14 mouse cellular contexts compared by ENCODE assay signal in the genomic region with DNA sequence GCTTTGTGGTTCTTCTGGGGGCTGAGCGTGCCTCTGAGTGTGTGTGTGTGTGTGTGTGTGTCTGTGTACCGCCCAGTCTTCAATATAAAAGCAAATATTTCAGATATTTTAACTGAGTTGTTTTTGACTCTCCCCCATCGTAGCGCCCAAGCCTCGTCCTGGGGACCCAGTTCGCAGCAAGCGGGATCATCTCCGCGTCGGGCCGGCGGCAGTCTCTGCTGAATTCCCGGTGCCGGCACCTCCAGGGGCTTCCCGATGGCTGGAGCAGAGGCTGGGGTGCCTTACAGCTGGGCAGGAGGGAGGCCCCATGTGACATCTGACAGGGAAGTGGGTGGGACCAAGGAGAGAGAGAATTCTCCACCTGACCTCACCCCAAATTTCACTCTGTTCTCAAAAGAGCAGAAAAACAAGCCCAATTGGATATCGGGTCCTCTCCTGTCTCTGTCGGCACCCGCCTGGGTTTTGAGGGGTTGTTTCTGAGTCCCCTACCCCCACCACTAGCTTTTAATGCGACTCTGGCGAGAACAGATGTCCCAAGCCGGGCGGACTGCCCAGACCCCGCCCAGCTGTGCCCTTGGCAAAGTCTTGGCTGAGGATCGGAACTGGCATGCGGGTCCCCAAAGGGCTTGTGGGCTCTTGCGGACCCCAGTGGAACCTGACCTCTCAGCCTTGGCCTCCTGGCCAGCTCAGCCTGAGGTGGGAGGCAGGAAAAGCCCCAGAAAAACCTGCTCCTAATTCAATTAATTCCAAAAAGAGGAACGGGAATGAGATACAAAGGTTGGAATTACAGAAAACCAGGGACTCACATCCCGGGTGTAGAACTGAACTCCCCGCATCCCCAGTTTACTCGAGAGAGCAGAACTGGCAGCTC. TPM values are rescaled to one million over a fixed set of nuclear protein-coding genes. Genes with fewer than 3 reads are reported as not detected.
DNase-seq lines count a peak whose midpoint lies in the region; ATAC-seq and TF ChIP-seq lines count a peak whose summit lies in the region.
"Had no signal": no experiment of that assay in that cellular context is flagged by ENCODE, and none has a peak within 500 bp of the region (broad histone marks: within the 10 kb centered on the region; RNA-seq: fewer than 3 reads in every experiment).

No protein-coding gene starts in this region.

- H3K4me1 ChIP-seq in cerebellum, adult 2 months (ENCODE audit: control insufficient read depth, insufficient read depth, low read length): peaks cover 34% of the 10 kb centered on the region
- H3K4me1 ChIP-seq in forebrain, embryonic 11.5 days (replicated peaks; ENCODE audit: control insufficient read depth, insufficient read depth, low read length): no peaks in the 10 kb centered on the region
- peaks cover 17% of the 10 kb centered on the region for H3K4me1 ChIP-seq in midbrain, embryonic 15.5 days
- H3K4me1 ChIP-seq in intestine, embryonic 15.5 days (replicated peaks): no peaks in the 10 kb centered on the region
- H3K4me1 ChIP-seq: megakaryocyte, embryonic 14.5 days had no signal

- TF ChIP-seq POLR2A in cerebellum, adult 2 months (IDR thresholded peaks at IDR 0.05; ENCODE audit: borderline replicate concordance, insufficient read depth, low read length): no peak

- no peak for ATAC-seq in forebrain, embryonic 11.5 days (replicated peaks; ENCODE audit: low FRiP score)
- ATAC-seq in midbrain, embryonic 15.5 days (replicated peaks): no peak
- no peak for ATAC-seq in intestine, embryonic 15.5 days

- peak overlapping the region; percentile 63 for H3K27ac ChIP-seq in cerebellum, adult 2 months (ENCODE audit: insufficient read depth, low read length)
- H3K27ac ChIP-seq in forebrain, embryonic 11.5 days (ENCODE audit: low read depth, low read length): no peak overlapping the region
- no peak overlapping the region; the same call in 1 of the 2 replicates for H3K27ac ChIP-seq in midbrain, embryonic 15.5 days
- H3K27ac ChIP-seq in intestine, embryonic 15.5 days: no peak overlapping the region
- H3K27ac ChIP-seq: liver, embryonic 14.5 days had no signal

- peak; percentile 67 to 77 for DNase-seq in layer of hippocampus, postnatal 10 days (ENCODE audit: low spot score in 2 of 2)
- DNase-seq in layer of hippocampus, adult 9-11 months: no peak
- peak; percentile 61 to 73 for DNase-seq in cerebellum, adult 2 months
- peak; percentile 57 for DNase-seq in forebrain, embryonic 11.5 days (ENCODE audit: low spot score)
- DNase-seq in adrenal gland, postnatal 36 days: no peak
- DNase-seq in heart, adult 8-10 months (ENCODE audit: low spot score): no peak
- DNase-seq: gastrocnemius, postnatal 10 days; heart, postnatal 10 days; kidney, adult 8-10 months had no signal

- peak overlapping the region; percentile 52 for H3K4me3 ChIP-seq in cerebellum, adult 2 months (replicated peaks; ENCODE audit: insufficient read depth, low read depth, low read length)
- no peak overlapping the region for H3K4me3 ChIP-seq in forebrain, embryonic 11.5 days (ENCODE audit: low read depth, low read length)
- no peak overlapping the region for H3K4me3 ChIP-seq in midbrain, embryonic 15.5 days
- no peak overlapping the region for H3K4me3 ChIP-seq in intestine, embryonic 15.5 days (replicated peaks)
- H3K4me3 ChIP-seq: megakaryocyte, embryonic 14.5 days had no signal

- H3K4me2 ChIP-seq in forebrain, embryonic 11.5 days (ENCODE audit: low read depth, low read length, severe bottlenecking): no peak overlapping the region
- peak overlapping the region; percentile 22 for H3K4me2 ChIP-seq in midbrain, embryonic 15.5 days
- no peak overlapping the region for H3K4me2 ChIP-seq in intestine, embryonic 15.5 days (replicated peaks)

- H3K36me3 ChIP-seq in forebrain, embryonic 11.5 days (ENCODE audit: control insufficient read depth, insufficient read depth, low read length): no peaks in the 10 kb centered on the region
- H3K36me3 ChIP-seq in midbrain, embryonic 15.5 days (replicated peaks): no peaks in the 10 kb centered on the region
- no peaks in the 10 kb centered on the region for H3K36me3 ChIP-seq in intestine, embryonic 15.5 days

- no peaks in the 10 kb centered on the region for H3K27me3 ChIP-seq in cerebellum, adult 2 months (ENCODE audit: control insufficient read depth, insufficient read depth, low read length)
- peaks cover 100% of the 10 kb centered on the region for H3K27me3 ChIP-seq in forebrain, embryonic 11.5 days (ENCODE audit: control insufficient read depth, insufficient read depth, low read length)
- peaks cover 96% of the 10 kb centered on the region for H3K27me3 ChIP-seq in midbrain, embryonic 15.5 days (replicated peaks)
- peaks cover 100% of the 10 kb centered on the region for H3K27me3 ChIP-seq in intestine, embryonic 15.5 days (replicated peaks)

- TF ChIP-seq CTCF in cerebellum, adult 2 months (IDR thresholded peaks at IDR 0.05; ENCODE audit: borderline replicate concordance, insufficient read depth, low read depth, low read length): no peak

- 9% methylated on average over 30 of the region's 30 CpGs for WGBS in cerebellum, adult 2 months
- WGBS in forebrain, embryonic 11.5 days: 1% methylated on average over 30 of the region's 30 CpGs
- WGBS in midbrain, embryonic 15.5 days: under 1% methylated on average over 30 of the region's 30 CpGs
- WGBS in intestine, embryonic 15.5 days: 3% methylated on average over 30 of the region's 30 CpGs

- H3K9ac ChIP-seq in forebrain, embryonic 11.5 days (ENCODE audit: low read length): no peak overlapping the region
- no peak overlapping the region for H3K9ac ChIP-seq in midbrain, embryonic 15.5 days
- no peak overlapping the region for H3K9ac ChIP-seq in intestine, embryonic 15.5 days
- H3K9ac ChIP-seq: liver, embryonic 14.5 days had no signal

- H3K9me3 ChIP-seq in forebrain, embryonic 11.5 days (ENCODE audit: control insufficient read depth, low read length): no peaks in the 10 kb centered on the region
- H3K9me3 ChIP-seq in midbrain, embryonic 15.5 days: no peaks in the 10 kb centered on the region
- H3K9me3 ChIP-seq in intestine, embryonic 15.5 days: no peaks in the 10 kb centered on the region
- H3K9me3 ChIP-seq: megakaryocyte, embryonic 14.5 days had no signal

RNA-seq across cellular contexts. Expression of gene Neurod2, which starts 8.4 kb away (rescaled TPM):
- total RNA-seq in layer of hippocampus, postnatal 10 days (2021): 100 to 1,000 TPM; 114 to 118 TPM
- polyA plus RNA-seq in cerebellum, adult 2 months (2012; rRNA removed): 57.4 and 68.4 TPM in 2 replicates
- 3.8 and 5.8 TPM in 2 replicates for polyA plus RNA-seq in forebrain, embryonic 11.5 days (2014; fragmentation: Nextera tagmentation; extraction: Ambion mirVana)
- 6.5 and 9.0 TPM in 2 replicates for polyA plus RNA-seq in midbrain, embryonic 15.5 days (2015; fragmentation: Nextera tagmentation; extraction: Ambion mirVana)
- not detected for total RNA-seq in adrenal gland, postnatal 36 days (2021)
- not detected for total RNA-seq in heart, adult 8-10 months (2022)
- polyA plus RNA-seq in intestine, embryonic 15.5 days (2015; fragmentation: Nextera tagmentation; extraction: Ambion mirVana): 0.09 TPM in 2 replicates
- total RNA-seq: gastrocnemius, postnatal 10 days; heart, postnatal 10 days had no signal
- polyA plus RNA-seq: liver, embryonic 14.5 days; stomach, embryonic 14.5 days had no signal

RNA-seq across cellular contexts. Expression of gene Ppp1r1b, which starts 27.2 kb away (rescaled TPM):
- total RNA-seq in layer of hippocampus, postnatal 10 days (2021): 10 to 100 TPM; 17.5 to 24.1 TPM
- 150 and 173 TPM in 2 replicates for polyA plus RNA-seq in cerebellum, adult 2 months (2012; rRNA removed)
- polyA plus RNA-seq in forebrain, embryonic 11.5 days (2014; fragmentation: Nextera tagmentation; extraction: Ambion mirVana): 0.29 and 0.41 TPM in 2 replicates
- polyA plus RNA-seq in midbrain, embryonic 15.5 days (2015; fragmentation: Nextera tagmentation; extraction: Ambion mirVana): 2.0 and 4.0 TPM in 2 replicates
- total RNA-seq in adrenal gland, postnatal 36 days (2021): not detected
- total RNA-seq in heart, adult 8-10 months (2022): 10 to 100 TPM in 2 of 4 experiments, 1 to 10 TPM in 2; 4.0 to 11.3 (median 7.1) TPM
- 52.2 and 68.9 TPM in 2 replicates for polyA plus RNA-seq in intestine, embryonic 15.5 days (2015; fragmentation: Nextera tagmentation; extraction: Ambion mirVana)

RNA-seq across cellular contexts. Expression of gene Stard3, which starts 37.1 kb away (rescaled TPM):
- total RNA-seq in layer of hippocampus, postnatal 10 days (2021): 10 to 100 TPM; 19.2 to 19.5 TPM
- polyA plus RNA-seq in cerebellum, adult 2 months (2012; rRNA removed): 53.5 and 56.1 TPM in 2 replicates
- 38.1 and 39.9 TPM in 2 replicates for polyA plus RNA-seq in forebrain, embryonic 11.5 days (2014; fragmentation: Nextera tagmentation; extraction: Ambion mirVana)
- 38.2 and 44.6 TPM in 2 replicates for polyA plus RNA-seq in midbrain, embryonic 15.5 days (2015; fragmentation: Nextera tagmentation; extraction: Ambion mirVana)
- total RNA-seq in adrenal gland, postnatal 36 days (2021): 10 to 100 TPM; 22.3 to 23.2 TPM
- total RNA-seq in heart, adult 8-10 months (2022): 10 to 100 TPM; 17.2 to 28.8 (median 23.7) TPM
- polyA plus RNA-seq in intestine, embryonic 15.5 days (2015; fragmentation: Nextera tagmentation; extraction: Ambion mirVana): 39.4 and 39.7 TPM in 2 replicates

Comparison
In these comparisons a context has a peak if more than half of its experiments do, and no peak if none do; other contexts are left out.
1. DNase-seq: peak in layer of hippocampus, postnatal 10 days (2 of 2), cerebellum, adult 2 months (2 of 2) and forebrain, embryonic 11.5 days (single experiment); none in layer of hippocampus, adult 9-11 months (single experiment), adrenal gland, postnatal 36 days (0 of 2) and heart, adult 8-10 months (single experiment).
2. RNA of gene Ppp1r1b, which starts 27.2 kb away (polyA plus RNA-seq): 150 to 173 TPM in cerebellum, adult 2 months and 52.2 to 68.9 TPM in intestine, embryonic 15.5 days; 2.0 to 4.0 TPM in midbrain, embryonic 15.5 days and 0.29 to 0.41 TPM in forebrain, embryonic 11.5 days; every median in the first group is over 10 times any median in the second.